Mouse (Mus musculus) testis, adult 2 months (tissue): ENCODE measurements around the gene Ccdc142.

ENCODE experiments used
- CTCF ChIP-seq: fragments of 200-500 bp; IDR thresholded peaks from 2 replicates; pipeline ENCODE4 v1.5.1; 2012; ENCODE audit warnings: low read depth, mild to moderate bottlenecking, inconsistent platforms, low read length, moderate library complexity; ENCODE audit not compliant: control insufficient read depth, insufficient read depth, insufficient replicate concordance
- POLR2A ChIP-seq: fragments of 200-500 bp; IDR thresholded peaks from 2 replicates; pipeline ENCODE4 v1.6.1; 2012; ENCODE audit warnings: low read depth, mild to moderate bottlenecking, inconsistent platforms, low read length, moderate library complexity; ENCODE audit not compliant: control insufficient read depth

DNA sequence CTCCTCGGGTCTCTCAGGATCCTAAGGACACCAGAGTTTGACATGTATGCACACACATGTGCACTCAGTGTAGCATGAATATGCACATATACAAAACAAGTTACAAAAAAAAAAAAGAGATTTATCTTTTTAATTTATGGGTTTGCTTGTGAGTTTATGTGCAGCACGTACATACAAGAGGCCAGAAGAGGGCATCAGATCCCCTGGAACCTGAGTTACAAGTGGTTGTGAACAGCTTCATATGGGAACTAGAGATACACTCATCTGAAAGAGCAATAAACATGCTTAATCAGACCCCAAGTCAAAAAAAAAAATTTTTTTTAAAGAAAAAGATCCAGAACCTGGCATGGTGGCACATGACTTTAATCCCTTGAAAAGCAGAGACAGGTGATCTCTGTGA, 26.4 kb upstream of the Ccdc142 start:
- TF ChIP-seq CTCF (no peak), POLR2A (no peak)
